Mouse (Mus musculus) MEL (cell line): ENCODE data around the gene Gucd1. TPM values are rescaled to one million over a fixed set of nuclear protein-coding genes. Genes with fewer than 3 reads are reported as not detected.

Source experiments
- DNase-seq: peaks from one replicate; pipeline ENCODE4 v3.0.0; 2011; ENCODE audit warnings: low read depth, low spot score
- H3K27ac ChIP-seq: 2 replicates; pipeline ENCODE4 v1.5.1; 2012; ENCODE audit warnings: low read depth, mild to moderate bottlenecking, control low read depth, low read length, moderate library complexity; ENCODE audit not compliant: control insufficient read depth
- H3K27me3 ChIP-seq, 2 experiments: fragments of 150-350 bp in 1 of 2; sonication (generic) in 1 of 2; 2 replicates each; pipeline ENCODE4 v1.6.1; 2012; ENCODE audit warnings: low read length in 2 of 2, mild to moderate bottlenecking in 2 of 2, improper control_type of control experiment in 1 of 2, moderate library complexity in 1 of 2; ENCODE audit not compliant: insufficient read depth in 2 of 2, control insufficient read depth in 1 of 2
- H3K36me3 ChIP-seq, 2 experiments: 2 replicates each; pipeline ENCODE4 v1.6.1; 2012 to 2014; ENCODE audit warnings: low read length in 2 of 2, improper control_type of control experiment in 1 of 2, inconsistent platforms in 1 of 2, mild to moderate bottlenecking in 1 of 2; ENCODE audit not compliant: insufficient read depth in 2 of 2, control insufficient read depth in 1 of 2
- H3K4me1 ChIP-seq, 2 experiments: fragments of 150-350 bp in 1 of 2; sonication (generic) in 1 of 2; 2 replicates each; pipeline ENCODE4 v1.6.1; 2012; ENCODE audit warnings: low read length in 2 of 2, improper control_type of control experiment in 1 of 2, mild to moderate bottlenecking in 1 of 2; ENCODE audit not compliant: insufficient read depth in 2 of 2, control insufficient read depth in 1 of 2
- H3K4me3 ChIP-seq, 2 experiments: fragments of 150-350 bp in 1 of 2; sonication (generic) in 1 of 2; 2 replicates each; pipeline ENCODE4 v1.5.1; 2012; ENCODE audit warnings: low read depth in 2 of 2, low read length in 2 of 2, mild to moderate bottlenecking in 2 of 2, moderate library complexity in 2 of 2, control low read depth in 1 of 2, improper control_type of control experiment in 1 of 2; ENCODE audit not compliant: control insufficient read depth in 1 of 2, insufficient read depth in 1 of 2
- H3K79me2 ChIP-seq: 2 replicates; pipeline ENCODE4 v1.6.1; 2012; ENCODE audit warnings: mild to moderate bottlenecking, low read length, moderate library complexity; ENCODE audit not compliant: control insufficient read depth, poor library complexity, insufficient read depth
- H3K9ac ChIP-seq: 2 replicates; pipeline ENCODE4 v1.6.1; 2012; ENCODE audit warnings: low read depth, mild to moderate bottlenecking, control low read depth, low read length, moderate library complexity; ENCODE audit not compliant: control insufficient read depth, poor library complexity, severe bottlenecking
- H3K9me3 ChIP-seq: fragments of 150-350 bp; sonication (generic); replicated peaks from 2 replicates; pipeline ENCODE4 v1.6.1; 2012; ENCODE audit warnings: mild to moderate bottlenecking, low read length, improper control_type of control experiment, moderate library complexity; ENCODE audit not compliant: insufficient read depth
- CHD1 ChIP-seq: IDR thresholded peaks from 2 replicates; pipeline ENCODE4 v1.6.1; 2012; ENCODE audit warnings: low read depth, mild to moderate bottlenecking, inconsistent platforms, low read length, improper control_type of control experiment
- CTCF ChIP-seq, 3 experiments: IDR thresholded peaks in 2 of 3; conservative IDR thresholded peaks in 1 of 3; 2 replicates each; pipeline ENCODE4 v1.5.1; 2011 to 2012; ENCODE audit warnings: low read length in 3 of 3, low read depth in 2 of 3, mild to moderate bottlenecking in 2 of 3, improper control_type of control experiment in 1 of 3, inconsistent platforms in 1 of 3, mixed read lengths in 1 of 3, moderate library complexity in 1 of 3; ENCODE audit not compliant: control insufficient read depth in 1 of 3, insufficient read depth in 1 of 3, poor library complexity in 1 of 3, severe bottlenecking in 1 of 3
- ELF1 ChIP-seq: IDR thresholded peaks from 2 replicates; pipeline ENCODE4 v1.6.1; 2014; ENCODE audit warnings: low read depth, mild to moderate bottlenecking, inconsistent platforms, low read length, improper control_type of control experiment, moderate library complexity
- EP300 ChIP-seq, 2 experiments: IDR thresholded peaks; 2 replicates each; pipeline ENCODE4 v1.6.1; 2011; ENCODE audit warnings: improper control_type of control experiment in 2 of 2, low read length in 2 of 2, low read depth in 1 of 2, mild to moderate bottlenecking in 1 of 2
- GATA1 ChIP-seq: IDR thresholded peaks from 2 replicates; pipeline ENCODE4 v1.6.1; 2011; ENCODE audit warnings: low read depth, low read length, improper control_type of control experiment
- KAT2A ChIP-seq: conservative IDR thresholded peaks from 2 replicates; pipeline ENCODE4 v1.6.1; 2012; ENCODE audit warnings: low read depth, low read length, improper control_type of control experiment, inconsistent platforms
- MAFK ChIP-seq: IDR thresholded peaks from 2 replicates; pipeline ENCODE4 v1.6.1; 2011; ENCODE audit warnings: low read depth, mild to moderate bottlenecking, low read length, improper control_type of control experiment, borderline replicate concordance
- MEF2A ChIP-seq: IDR thresholded peaks from 2 replicates; pipeline ENCODE4 v1.6.1; 2014; ENCODE audit warnings: low read depth, mild to moderate bottlenecking, inconsistent platforms, low read length, improper control_type of control experiment; ENCODE audit not compliant: poor library complexity, insufficient replicate concordance, severe bottlenecking; ENCODE audit errors: extremely low read depth
- MYB ChIP-seq: IDR thresholded peaks from 2 replicates; pipeline ENCODE4 v1.6.1; 2011; ENCODE audit warnings: mild to moderate bottlenecking, low read depth, low read length, improper control_type of control experiment
- NELFE ChIP-seq: IDR thresholded peaks from 2 replicates; pipeline ENCODE4 v1.6.1; 2011; ENCODE audit warnings: low read depth, low read length, improper control_type of control experiment
- RAD21 ChIP-seq: IDR thresholded peaks from 2 replicates; pipeline ENCODE4 v1.6.1; 2011; ENCODE audit warnings: mild to moderate bottlenecking, low read depth, low read length, improper control_type of control experiment
- SIN3A ChIP-seq: IDR thresholded peaks from 2 replicates; pipeline ENCODE4 v1.6.1; 2012; ENCODE audit warnings: low read length, improper control_type of control experiment, inconsistent platforms
- SMC3 ChIP-seq: IDR thresholded peaks from 2 replicates; pipeline ENCODE4 v1.6.1; 2011; ENCODE audit warnings: low read depth, low read length, improper control_type of control experiment
- TBP ChIP-seq: IDR thresholded peaks from 2 replicates; pipeline ENCODE4 v1.8.0; 2011; ENCODE audit warnings: low read depth, low read length, improper control_type of control experiment
- TCF12 ChIP-seq: IDR thresholded peaks from 2 replicates; pipeline ENCODE4 v1.6.1; 2014; ENCODE audit warnings: low read depth, mild to moderate bottlenecking, inconsistent platforms, low read length, improper control_type of control experiment, moderate library complexity
- UBTF ChIP-seq: IDR thresholded peaks from 2 replicates; pipeline ENCODE4 v1.6.1; 2012; ENCODE audit warnings: low read depth, mild to moderate bottlenecking, inconsistent platforms, low read length, improper control_type of control experiment, moderate library complexity, borderline replicate concordance; ENCODE audit not compliant: insufficient read depth
- USF1 ChIP-seq: IDR thresholded peaks from 2 replicates; pipeline ENCODE4 v1.6.1; 2014; ENCODE audit warnings: low read depth, mild to moderate bottlenecking, inconsistent platforms, low read length, improper control_type of control experiment, moderate library complexity
- USF2 ChIP-seq, 2 experiments: IDR thresholded peaks; 2 replicates each; pipeline ENCODE4 v1.6.1; 2011 to 2012; ENCODE audit warnings: improper control_type of control experiment in 2 of 2, low read length in 2 of 2, borderline replicate concordance in 1 of 2, inconsistent platforms in 1 of 2, low read depth in 1 of 2, mild to moderate bottlenecking in 1 of 2; ENCODE audit not compliant: insufficient read depth in 1 of 2
- ZKSCAN1 ChIP-seq: IDR thresholded peaks from 2 replicates; pipeline ENCODE4 v1.6.1; 2012; ENCODE audit warnings: low read depth, mild to moderate bottlenecking, inconsistent platforms, low read length, improper control_type of control experiment, moderate library complexity
- ZMIZ1 ChIP-seq: IDR thresholded peaks from 2 replicates; pipeline ENCODE4 v1.6.1; 2012; ENCODE audit warnings: low read depth, mild to moderate bottlenecking, inconsistent platforms, low read length, improper control_type of control experiment, moderate library complexity
- ZNF384 ChIP-seq: IDR thresholded peaks from 2 replicates; pipeline ENCODE4 v1.6.1; 2012; ENCODE audit warnings: low read depth, mild to moderate bottlenecking, inconsistent platforms, low read length, improper control_type of control experiment
- polyA plus RNA-seq, 2 experiments: library from polyadenylated mRNA; stranded (reverse) in 1 of 2; unstranded in 1 of 2; fragments of >175 nt in 1 of 2; fragments of >200 nt in 1 of 2; gene quantifications; 2 replicates each; pipeline versions ENCODE4 v1.2.1 to v1.2.4; 2012; ENCODE audit warnings: low replicate concordance in 2 of 2, low read depth in 1 of 2; ENCODE audit not compliant: insufficient read length in 2 of 2, insufficient read depth in 1 of 2, missing spikeins in 1 of 2
- total RNA-seq: library from RNA; depleted of rRNA; stranded (reverse); fragments of 300-350 nt; gene quantifications from 2 replicates; pipeline ENCODE4 v1.2.3, GENCODE M21; 2012

Gene Gucd1
- total and polyA plus RNA-seq, 3 experiments, result 18.7 to 30.7 TPM; not detected in 1

DNA sequence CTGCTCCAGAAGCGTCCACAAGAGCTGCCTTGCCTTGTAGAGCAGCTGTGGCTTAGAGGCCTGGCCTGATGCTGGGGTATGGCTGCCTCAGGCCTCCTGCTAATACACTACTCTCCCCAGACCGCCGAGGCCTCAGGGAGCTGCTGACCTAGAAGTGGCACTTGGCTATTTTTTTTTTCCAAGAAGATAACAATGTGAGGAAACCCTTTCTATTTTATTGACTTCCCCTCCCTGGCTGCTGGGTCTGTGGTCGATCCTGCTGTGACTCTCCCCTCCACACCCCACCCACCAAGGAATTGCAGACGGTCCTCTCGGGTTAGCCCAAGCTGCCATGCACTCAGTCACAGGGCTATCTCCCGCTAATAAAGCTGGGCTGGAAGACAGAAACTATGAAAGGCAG, 183.6 kb downstream of the Gucd1 start:
- TF ChIP-seq GATA1 (no peak), MYB (no peak), NELFE (no peak), KAT2A (no peak)

DNA sequence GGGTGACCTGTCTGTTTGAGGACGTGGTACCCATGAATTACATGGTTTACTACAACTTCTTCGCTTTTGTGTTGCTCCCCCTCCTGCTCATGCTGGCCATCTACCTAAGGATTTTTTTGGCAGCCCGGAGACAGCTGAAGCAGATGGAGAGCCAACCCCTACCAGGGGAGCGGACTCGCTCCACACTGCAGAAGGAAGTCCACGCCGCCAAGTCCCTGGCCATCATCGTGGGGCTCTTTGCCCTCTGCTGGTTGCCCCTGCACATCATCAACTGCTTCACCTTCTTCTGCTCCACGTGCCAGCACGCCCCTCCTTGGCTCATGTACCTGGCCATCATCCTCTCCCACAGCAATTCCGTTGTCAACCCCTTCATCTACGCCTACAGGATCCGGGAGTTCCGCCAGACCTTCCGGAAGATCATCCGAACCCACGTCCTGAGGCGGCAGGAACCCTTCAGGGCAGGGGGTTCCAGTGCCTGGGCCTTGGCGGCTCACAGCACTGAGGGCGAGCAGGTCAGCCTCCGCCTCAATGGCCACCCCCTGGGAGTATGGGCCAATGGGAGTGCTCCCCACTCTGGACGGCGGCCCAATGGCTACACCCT, 184.5 kb downstream of the Gucd1 start:
- Histone ChIP-seq H3K9me3 (no peaks in the 10 kb centered on the region), H3K36me3 (no peaks in the 10 kb centered on the region), H3K79me2 (no peaks in the 10 kb centered on the region), H3K27ac (no peak overlapping the region), H3K27me3 (no peaks in the 10 kb centered on the region), H3K4me3 (no peak overlapping the region), H3K9ac (no peak overlapping the region), H3K4me1 (no peaks in the 10 kb centered on the region)
- TF ChIP-seq USF1 (no peak), ZMIZ1 (no peak), USF2 (IDR thresholded peaks at IDR 0.05; ENCODE audit: borderline replicate concordance in 1 of 2, insufficient read depth in 1 of 2, low read depth in 1 of 2, low read length in 2 of 2) (no peak), KAT2A (no peak), SIN3A (no peak), ZKSCAN1 (no peak), GATA1 (no peak), RAD21 (no peak), CHD1 (no peak), MEF2A (no peak), EP300 (IDR thresholded peaks at IDR 0.05; ENCODE audit: low read depth in 1 of 2, low read length in 2 of 2) (no peak), TBP (no peak), ELF1 (no peak), MAFK (no peak), MYB (no peak), ZNF384 (no peak), UBTF (no peak), TCF12 (no peak), SMC3 (no peak), CTCF (IDR thresholded peaks at IDR 0.05 in 2 of 3, conservative IDR thresholded peaks at IDR 0.05 in 1 of 3; ENCODE audit: control insufficient read depth in 1 of 3, insufficient read depth in 1 of 3, low read depth in 2 of 3, low read length in 3 of 3, poor library complexity in 1 of 3, severe bottlenecking in 1 of 3) (no peak)
- DNase-seq, result no peak

More for the DNA sequence above, 183.6 kb downstream of the Gucd1 start:
- Histone ChIP-seq H3K4me3 (no peak overlapping the region), H3K27me3 (no peaks in the 10 kb centered on the region), H3K9ac (no peak overlapping the region), H3K79me2 (no peaks in the 10 kb centered on the region), H3K4me1 (no peaks in the 10 kb centered on the region), H3K9me3 (no peaks in the 10 kb centered on the region), H3K27ac (no peak overlapping the region), H3K36me3 (no peaks in the 10 kb centered on the region)
- DNase-seq, result no peak
